ENCODE assay signal across 9 mouse cellular contexts in genomic region chr7:100160006-100160405, GRCm38 (mm10). TPM values are rescaled to one million over a fixed set of nuclear protein-coding genes. Genes with fewer than 3 reads are reported as not detected.
A peak's percentile ranks its signal among the peaks of the same experiment; 100 is the strongest.
DNase-seq lines count a peak whose midpoint lies in the region; ATAC-seq and TF ChIP-seq lines count a peak whose summit lies in the region.
"Had no signal": no experiment of that assay in that cellular context is flagged by ENCODE, and none has a peak within 500 bp of the region (broad histone marks: within the 10 kb centered on the region; RNA-seq: fewer than 3 reads in every experiment).

No protein-coding gene starts in this region.

- no peak for TF ChIP-seq CTCF in heart, adult 2 months (IDR thresholded peaks at IDR 0.05)

- no peaks in the 10 kb centered on the region; the same call in 1 of the 2 replicates for H3K27me3 ChIP-seq in heart, adult 2 months (ENCODE audit: control insufficient read depth, insufficient read depth, low read length)
- H3K27me3 ChIP-seq in intestine, embryonic 16.5 days (replicated peaks; ENCODE audit: control insufficient read depth, insufficient read depth, low read length) = no peaks in the 10 kb centered on the region
- 0 out of 2 replicates have a peak, but pooled peaks cover 3% of the 10 kb centered on the region for H3K27me3 ChIP-seq in neural tube, embryonic 12.5 days (replicated peaks)
- H3K27me3 ChIP-seq: Patski had no signal

- no peaks in the 10 kb centered on the region for H3K79me2 ChIP-seq in heart, adult 2 months (replicated peaks; ENCODE audit: control insufficient read depth, insufficient read depth, low read length)

- intact Hi-C loops in heart, adult 2 months (cut with DNase I) = no loop called here

- WGBS in heart, adult 2 months = 56% methylated on average over 7 of the region's 7 CpGs
- WGBS in intestine, embryonic 16.5 days = 62% methylated on average over 7 of the region's 7 CpGs
- 71% methylated on average over 7 of the region's 7 CpGs for WGBS in neural tube, embryonic 12.5 days

- no peaks in the 10 kb centered on the region for H3K36me3 ChIP-seq in heart, adult 2 months (ENCODE audit: control insufficient read depth, insufficient read depth, low read length)
- no peaks in the 10 kb centered on the region for H3K36me3 ChIP-seq in intestine, embryonic 16.5 days (ENCODE audit: control insufficient read depth, insufficient read depth, low read length)
- H3K36me3 ChIP-seq in neural tube, embryonic 12.5 days = no peaks in the 10 kb centered on the region

- no peaks in the 10 kb centered on the region for H3K9me3 ChIP-seq in intestine, embryonic 16.5 days (ENCODE audit: control insufficient read depth, low read length)
- H3K9me3 ChIP-seq in neural tube, embryonic 12.5 days = no peaks in the 10 kb centered on the region

- no peak for TF ChIP-seq POLR2A in heart, adult 2 months (IDR thresholded peaks at IDR 0.05; ENCODE audit: insufficient read depth, low read depth, low read length)

- peak; percentile 2; the same call in 1 of the 2 replicates for ATAC-seq in intestine, embryonic 16.5 days
- peak; percentile 15; the same call in 1 of the 2 replicates for ATAC-seq in neural tube, embryonic 12.5 days (ENCODE audit: low FRiP score, low read depth)

- no peak for DNase-seq in heart, adult 2 months
- no peak for DNase-seq in heart, adult 18-20 months
- peak; percentile 11 for DNase-seq in thymus, postnatal 4 days
- DNase-seq in thymus, postnatal 0 days (ENCODE audit: low spot score) = no peak
- DNase-seq in urinary bladder, postnatal 4 days (ENCODE audit: low spot score in 2 of 2) = no peak
- no peak for DNase-seq in embryo, embryonic 10.5 days (ENCODE audit: low spot score)

- H3K4me3 ChIP-seq in heart, adult 2 months = peak overlapping the region; percentile 79
- H3K4me3 ChIP-seq in intestine, embryonic 16.5 days (ENCODE audit: low read length) = peak overlapping the region; percentile 84
- H3K4me3 ChIP-seq in neural tube, embryonic 12.5 days = peak overlapping the region; percentile 73

- H3K27ac ChIP-seq in heart, adult 2 months = peak overlapping the region; percentile 98
- H3K27ac ChIP-seq in intestine, embryonic 16.5 days (ENCODE audit: low read length) = peak overlapping the region; percentile 98; the same call in 1 of the 2 replicates
- no peak overlapping the region for H3K27ac ChIP-seq in neural tube, embryonic 12.5 days

- H3K9ac ChIP-seq in heart, adult 2 months (ENCODE audit: low read depth, low read length) = peak overlapping the region; percentile 32; the same call in 1 of the 2 replicates
- peak overlapping the region; percentile 97 for H3K9ac ChIP-seq in intestine, embryonic 16.5 days (ENCODE audit: low read depth, low read length)
- peak overlapping the region; percentile 88 for H3K9ac ChIP-seq in neural tube, embryonic 12.5 days

- peaks cover 4% of the 10 kb centered on the region for H3K4me1 ChIP-seq in heart, adult 2 months (ENCODE audit: control insufficient read depth, insufficient read depth, low read length)
- peaks cover 4% of the 10 kb centered on the region; the same call in 1 of the 2 replicates for H3K4me1 ChIP-seq in intestine, embryonic 16.5 days (ENCODE audit: control insufficient read depth, insufficient read depth, low read length)
- peaks cover 8% of the 10 kb centered on the region for H3K4me1 ChIP-seq in neural tube, embryonic 12.5 days

- H3K4me2 ChIP-seq in intestine, embryonic 16.5 days (ENCODE audit: low read depth, low read length) = peak overlapping the region; percentile 86
- H3K4me2 ChIP-seq in neural tube, embryonic 12.5 days (replicated peaks) = peak overlapping the region; percentile 78

- TF ChIP-seq EP300 in heart, adult 2 months (IDR thresholded peaks at IDR 0.05; ENCODE audit: insufficient read depth, low read depth, low read length) = no peak

RNA-seq across cellular contexts. Expression of gene Lipt2, which starts 0.9 kb away (rescaled TPM):
- total RNA-seq in heart, adult 2 months (2021) = 1 to 10 TPM; 5.7 to 6.0 TPM
- polyA plus RNA-seq in heart, adult 2 months (2012; rRNA removed) = 6.6 and 10.0 TPM in 2 replicates
- 1 to 10 TPM; 5.5 TPM for total RNA-seq in heart, adult 18-20 months (2021)
- polyA plus RNA-seq in thymus, postnatal 0 days (2015; fragmentation: Nextera tagmentation; extraction: Ambion mirVana) = 8.3 and 9.0 TPM in 2 replicates
- polyA plus RNA-seq in intestine, embryonic 16.5 days (2015; fragmentation: Nextera tagmentation; extraction: Ambion mirVana) = 15.6 and 16.4 TPM in 2 replicates
- 15.4 and 16.2 TPM in 2 replicates for polyA plus RNA-seq in neural tube, embryonic 12.5 days (2016; fragmentation: Nextera tagmentation; extraction: Ambion mirVana)

RNA-seq across cellular contexts. Expression of gene Kcne3, which starts 16.3 kb away (rescaled TPM):
- under 1 TPM; 0.59 to 0.94 TPM for total RNA-seq in heart, adult 2 months (2021)
- 2.0 and 2.2 TPM in 2 replicates for polyA plus RNA-seq in heart, adult 2 months (2012; rRNA removed)
- under 1 TPM; 0.59 to 0.99 TPM for total RNA-seq in heart, adult 18-20 months (2021)
- polyA plus RNA-seq in thymus, postnatal 0 days (2015; fragmentation: Nextera tagmentation; extraction: Ambion mirVana) = 1.7 and 2.3 TPM in 2 replicates
- 57.7 and 66.6 TPM in 2 replicates for polyA plus RNA-seq in intestine, embryonic 16.5 days (2015; fragmentation: Nextera tagmentation; extraction: Ambion mirVana)
- polyA plus RNA-seq in neural tube, embryonic 12.5 days (2016; fragmentation: Nextera tagmentation; extraction: Ambion mirVana) = 1.4 and 1.6 TPM in 2 replicates
- polyA plus RNA-seq: Patski had no signal

RNA-seq across cellular contexts. Expression of gene Pold3, which starts 38.6 kb away (rescaled TPM):
- 1 to 10 TPM; 9.0 to 9.1 TPM for total RNA-seq in heart, adult 2 months (2021)
- 4.4 and 6.5 TPM in 2 replicates for polyA plus RNA-seq in heart, adult 2 months (2012; rRNA removed)
- total RNA-seq in heart, adult 18-20 months (2021) = 10 to 100 TPM in 1 of 2 experiments, 1 to 10 TPM in 1; 6.6 to 10.7 TPM
- 53.2 and 57.2 TPM in 2 replicates for polyA plus RNA-seq in thymus, postnatal 0 days (2015; fragmentation: Nextera tagmentation; extraction: Ambion mirVana)
- polyA plus RNA-seq in intestine, embryonic 16.5 days (2015; fragmentation: Nextera tagmentation; extraction: Ambion mirVana) = 41.0 and 45.7 TPM in 2 replicates
- 58.8 and 60.5 TPM in 2 replicates for polyA plus RNA-seq in neural tube, embryonic 12.5 days (2016; fragmentation: Nextera tagmentation; extraction: Ambion mirVana)

Comparison
In these comparisons a context has a peak if more than half of its experiments do, and no peak if none do; other contexts are left out.
1. H3K9ac ChIP-seq: peak in every context shown above with its lines; median percentile 97 in intestine, embryonic 16.5 days; 88 in neural tube, embryonic 12.5 days; 32 in heart, adult 2 months.
2. RNA of gene Kcne3, which starts 16.3 kb away (polyA plus RNA-seq): 57.7 to 66.6 TPM in intestine, embryonic 16.5 days; 2.0 to 2.2 TPM in heart, adult 2 months, 1.7 to 2.3 TPM in thymus, postnatal 0 days and 1.4 to 1.6 TPM in neural tube, embryonic 12.5 days; every median in the first group is over 10 times any median in the second.
3. Peak in every context shown above with its lines, with median percentiles within 50 percentile points of each other: H3K4me3 ChIP-seq.